23 mouse cellular contexts compared by ENCODE assay signal in the genomic region with DNA sequence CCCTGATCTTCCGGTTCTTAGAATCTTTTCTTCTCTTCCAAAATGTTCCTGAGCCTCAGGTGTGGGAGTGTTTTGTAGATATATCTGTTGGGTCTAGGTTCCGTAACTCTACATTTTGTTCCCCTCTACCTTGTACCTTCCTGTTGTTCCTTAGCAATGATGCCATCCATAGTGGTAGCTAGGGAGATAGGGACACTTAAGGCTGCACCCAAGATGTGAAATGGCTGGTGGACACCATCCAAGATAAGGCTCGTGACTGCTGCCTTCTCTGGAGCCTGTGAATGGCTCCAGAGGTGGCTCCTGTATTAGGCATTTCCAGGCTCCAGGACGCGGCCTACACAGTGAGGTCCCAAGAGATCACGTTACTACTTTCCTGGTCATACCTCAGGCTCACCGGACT. TPM values are rescaled to one million over a fixed set of nuclear protein-coding genes. Genes with fewer than 3 reads are reported as not detected.
DNase-seq lines count a peak whose midpoint lies in the region; ATAC-seq lines count a peak whose summit lies in the region.
"Had no signal": no experiment of that assay in that cellular context is flagged by ENCODE, and none has a peak within 500 bp of the region (broad histone marks: within the 10 kb centered on the region; RNA-seq: fewer than 3 reads in every experiment).

No protein-coding gene starts in this region.

- no peak overlapping the region for H3K4me3 ChIP-seq in heart, embryonic 10.5 days
- H3K4me3 ChIP-seq: embryonic facial prominence, embryonic 12.5 days; embryonic facial prominence, embryonic 15.5 days; hindbrain, embryonic 10.5 days; hindbrain, embryonic 13.5 days; intestine, embryonic 15.5 days had no signal

- H3K27ac ChIP-seq in heart, embryonic 10.5 days = no peak overlapping the region
- H3K27ac ChIP-seq: embryonic facial prominence, embryonic 12.5 days; embryonic facial prominence, embryonic 15.5 days; hindbrain, embryonic 10.5 days; hindbrain, embryonic 13.5 days; intestine, embryonic 15.5 days had no signal

- WGBS in heart, embryonic 10.5 days = 80% methylated on average over 7 of the region's 7 CpGs

- peak; percentile 33 for DNase-seq in heart, embryonic 10.5 days (ENCODE audit: low spot score)
- DNase-seq in heart, adult 8-10 months (ENCODE audit: low spot score) = no peak
- no peak for DNase-seq in right cerebral cortex, adult 2 months (ENCODE audit: low spot score in 2 of 2)
- DNase-seq in c-Kit-positive CD71-positive TER-119-positive erythroid progenitor cells, embryonic 14.5 days (ENCODE audit: low spot score) = no peak
- DNase-seq in kidney, postnatal 25 days = no peak
- DNase-seq: adrenal gland, adult 2 months; cerebellum, adult 11-12 months; cerebellum, adult 8-10 months; cerebellum, postnatal 14 days; forebrain, postnatal 0 days; gastrocnemius, postnatal 36 days; heart, adult 18-20 months had no signal

- H3K27me3 ChIP-seq in heart, embryonic 10.5 days (ENCODE audit: insufficient read depth, poor library complexity, severe bottlenecking) = no peaks in the 10 kb centered on the region
- H3K27me3 ChIP-seq: embryonic facial prominence, embryonic 12.5 days; embryonic facial prominence, embryonic 15.5 days; hindbrain, embryonic 13.5 days; intestine, embryonic 15.5 days had no signal

- peak; percentile 58 for ATAC-seq in erythroid progenitor cell, adult 5-6 weeks (replicated peaks; ENCODE audit: low FRiP score, poor library complexity, severe bottlenecking)
- peak; percentile 49 for ATAC-seq in megakaryocyte, adult 5-6 weeks (ENCODE audit: poor library complexity, severe bottlenecking)
- 0 out of 2 replicates have a peak, but pooled peaks have one; percentile 32 for ATAC-seq in monocyte, adult 5-6 weeks (replicated peaks; ENCODE audit: insufficient number of reproducible peaks, low FRiP score, low TSS enrichment, poor library complexity, severe bottlenecking)
- ATAC-seq: CD4-positive, CD25-positive, alpha-beta regulatory T cell, adult 4 months; forebrain, embryonic 14.5 days; forebrain, postnatal 0 days; hindbrain, embryonic 16.5 days; intestine, embryonic 15.5 days had no signal

- no peaks in the 10 kb centered on the region for H3K4me1 ChIP-seq in heart, embryonic 10.5 days
- H3K4me1 ChIP-seq: embryonic facial prominence, embryonic 12.5 days; embryonic facial prominence, embryonic 15.5 days; hindbrain, embryonic 13.5 days; intestine, embryonic 15.5 days had no signal

- H3K36me3 ChIP-seq in heart, embryonic 10.5 days = 0 out of 2 replicates have a peak, but pooled peaks cover 1% of the 10 kb centered on the region
- H3K36me3 ChIP-seq: embryonic facial prominence, embryonic 12.5 days; embryonic facial prominence, embryonic 15.5 days; intestine, embryonic 15.5 days had no signal

- 0 out of 2 replicates have a peak, but pooled peaks cover 3% of the 10 kb centered on the region for H3K9me3 ChIP-seq in heart, embryonic 10.5 days
- H3K9me3 ChIP-seq: embryonic facial prominence, embryonic 12.5 days; embryonic facial prominence, embryonic 15.5 days; hindbrain, embryonic 13.5 days; intestine, embryonic 15.5 days had no signal

RNA-seq across cellular contexts. Expression of a gene that starts 57.1 kb away (rescaled TPM):
- polyA plus RNA-seq in heart, embryonic 10.5 days (2016; fragmentation: Nextera tagmentation; extraction: Ambion mirVana) = 60.5 and 65.5 TPM in 2 replicates
- total RNA-seq in heart, adult 8-10 months (2022) = 10 to 100 TPM; 28.9 to 38.1 (median 32.7) TPM
- total RNA-seq in erythroid progenitor cell, adult 5-6 weeks (2015; ENCODE audit: low replicate concordance) = 6.5 and 8.4 TPM in 2 replicates
- total RNA-seq in erythroid progenitor cell, adult 5-6 weeks (2017; ENCODE audit: low replicate concordance) = 5.1 and 6.5 TPM in 2 replicates
- 51.6 and 52.1 TPM in 2 replicates for total RNA-seq in megakaryocyte, adult 5-6 weeks (2015)
- total RNA-seq in megakaryocyte, adult 5-6 weeks (2017) = 69.5 and 81.6 TPM in 2 replicates
- 60.8 to 66.8 TPM (median 63.1 TPM) in 3 replicates for total RNA-seq in monocyte, adult 5-6 weeks (2017)
